Mouse (Mus musculus) spleen, postnatal 10 days (tissue): ENCODE results near the gene Tbc1d16.
A peak's percentile ranks its signal among the peaks of the same experiment; 100 is the strongest.

Source experiments
- DNase-seq, 2 experiments: peaks; one replicate each; pipeline ENCODE4 v3.0.0; 2021 to 2022; ENCODE audit warnings: low spot score in 2 of 2

The Tbc1d16 gene

GRCm38 (mm10) chr11:119207986-119208385, 20.3 kb downstream of the Tbc1d16 start:
- no peak for DNase-seq

GRCm38 (mm10) chr11:119206562-119206961, 21.7 kb downstream of the Tbc1d16 start:
- peak; percentile 48 to 73 for DNase-seq

GRCm38 (mm10) chr11:119205738-119206137, 22.6 kb downstream of the Tbc1d16 start:
- DNase-seq, result no peak

DNA sequence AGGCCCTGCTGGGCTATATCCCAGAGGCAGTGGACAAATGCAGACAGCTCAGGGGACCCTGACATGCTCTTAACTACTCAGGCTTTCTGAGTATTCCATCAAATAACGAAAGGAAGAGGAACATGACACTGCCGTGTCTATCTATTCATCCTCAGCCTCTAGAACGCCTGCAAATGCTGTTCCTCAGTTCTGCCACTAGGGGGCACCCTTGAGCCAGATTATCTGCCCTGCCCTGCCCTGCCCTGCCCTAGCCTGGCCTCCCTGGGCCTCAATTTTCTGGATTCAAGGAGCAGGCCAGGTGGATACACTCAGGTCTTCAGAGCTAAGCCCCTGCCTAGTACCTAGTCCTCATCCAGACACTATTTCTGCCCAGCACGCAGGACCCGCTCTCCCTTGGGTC, 24.9 kb downstream of the Tbc1d16 start:
- peak in 1 of 2 experiments; percentile 62 for DNase-seq

DNA sequence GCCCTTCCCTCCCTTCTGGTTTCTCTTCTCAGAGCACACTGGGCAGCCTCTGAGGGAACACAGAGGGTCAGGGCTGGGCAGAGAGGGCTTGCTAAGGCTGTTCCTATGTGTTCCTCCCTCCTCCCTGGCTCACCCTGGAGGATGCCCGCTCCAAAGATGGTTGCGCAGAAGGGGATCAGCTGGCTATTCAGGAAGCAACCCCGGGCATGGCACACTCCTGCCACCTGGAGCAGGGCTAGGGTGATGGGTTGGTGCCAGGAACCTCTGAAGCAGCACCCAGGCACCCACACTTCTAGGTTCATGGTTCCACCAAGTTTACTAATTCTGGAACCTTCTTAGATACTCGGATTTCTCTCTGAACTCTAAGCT, 29.1 kb downstream of the Tbc1d16 start:
- DNase-seq, result no peak

GRCm38 (mm10) chr11:119198564-119199232, 29.6 kb downstream of the Tbc1d16 start:
- peak in 1 of 2 experiments; percentile 60 for DNase-seq

GRCm38 (mm10) chr11:119197618-119198563, 30.4 kb downstream of the Tbc1d16 start:
- no peak for DNase-seq

DNA sequence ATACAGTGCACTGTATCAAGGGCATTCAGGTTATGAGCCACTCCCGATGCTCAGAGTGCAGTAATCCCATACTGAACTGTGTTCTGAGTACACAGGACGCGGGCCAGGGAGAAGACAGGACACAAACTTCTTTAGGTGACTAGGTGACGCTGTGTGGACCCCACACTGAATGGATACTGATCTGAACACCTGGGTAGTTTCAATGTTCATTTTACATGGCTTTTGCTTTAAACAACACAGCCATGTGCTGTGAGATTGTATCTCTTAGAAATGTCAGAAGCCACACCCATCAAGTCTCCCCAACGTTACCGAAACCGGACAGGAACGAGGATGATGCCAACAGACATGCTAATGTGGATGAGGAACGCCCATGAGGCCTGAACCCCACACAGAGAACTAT, 35.7 kb downstream of the Tbc1d16 start:
- no peak for DNase-seq

DNA sequence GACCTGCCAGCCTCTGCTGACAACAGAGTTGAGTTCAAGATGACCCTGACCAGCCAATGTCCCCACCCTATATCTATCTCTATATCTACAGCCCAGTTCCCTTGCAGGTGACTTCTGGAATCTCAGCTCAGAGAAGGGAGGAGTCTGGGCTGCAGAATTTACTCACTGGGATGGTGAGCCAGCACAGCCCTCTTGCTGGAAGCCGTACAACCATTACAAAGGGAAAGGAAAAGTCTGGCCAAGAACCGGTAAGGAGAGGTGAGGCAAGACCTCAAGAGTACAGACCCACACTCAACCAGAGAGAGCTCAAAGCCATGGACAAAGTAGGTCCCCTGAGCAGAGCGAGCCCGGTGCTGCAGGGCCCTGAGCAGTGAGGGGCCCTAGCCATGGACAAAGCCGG, 36.1 kb downstream of the Tbc1d16 start:
- no peak for DNase-seq

GRCm38 (mm10) chr11:119191606-119192081, 36.7 kb downstream of the Tbc1d16 start:
- peak in 1 of 2 experiments; percentile 35 for DNase-seq

DNA sequence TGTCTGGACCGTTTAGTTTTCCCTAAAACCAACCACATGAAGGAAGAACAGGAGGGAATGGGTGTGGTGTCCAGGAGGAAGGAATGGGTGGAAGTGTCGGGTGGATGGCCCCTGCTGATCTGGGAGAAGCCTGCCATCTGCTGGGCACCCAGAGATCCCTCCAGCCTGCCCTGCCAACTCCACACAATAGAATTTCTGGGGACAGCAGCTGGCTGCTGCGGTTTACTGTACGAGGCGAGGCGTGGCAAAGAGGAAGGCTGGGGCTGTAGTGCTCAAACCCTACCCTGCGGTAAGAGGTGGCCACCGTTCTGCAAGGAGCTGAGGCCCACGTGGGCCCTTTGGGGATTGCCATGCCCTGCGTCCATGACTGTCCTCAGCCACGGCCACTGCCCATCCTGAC, 37.8 kb downstream of the Tbc1d16 start:
- peak; percentile 26 to 70 for DNase-seq

GRCm38 (mm10) chr11:119189319-119189718, 39.0 kb downstream of the Tbc1d16 start:
- DNase-seq, result no peak

DNA sequence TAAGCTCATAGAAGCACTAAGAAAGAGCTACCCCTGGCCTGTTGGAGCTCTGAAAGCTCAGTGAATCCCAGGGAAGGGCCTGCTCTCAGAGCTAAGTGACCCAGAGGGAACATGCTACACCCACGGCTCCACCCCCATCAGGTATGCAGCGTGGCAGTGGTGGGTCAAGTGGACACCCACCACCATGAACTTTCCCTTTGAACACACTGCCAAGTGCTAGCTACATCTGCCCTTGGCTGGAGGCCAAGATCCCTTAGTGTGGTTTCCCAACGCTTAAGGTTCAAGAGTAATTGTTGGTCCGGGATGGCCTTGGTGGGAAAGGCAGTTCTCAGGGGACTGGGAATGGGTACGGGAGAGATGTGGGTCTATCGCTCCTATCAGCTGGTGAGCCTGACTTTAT, 39.9 kb downstream of the Tbc1d16 start:
- DNase-seq, result no peak

- no peak for DNase-seq
Observed at GRCm38 (mm10) chr11:119187800-119188197, 40.5 kb downstream of the Tbc1d16 start.

- peak; percentile 43 to 77 for DNase-seq
Observed at GRCm38 (mm10) chr11:119186989-119187799, 41.1 kb downstream of the Tbc1d16 start.

DNA sequence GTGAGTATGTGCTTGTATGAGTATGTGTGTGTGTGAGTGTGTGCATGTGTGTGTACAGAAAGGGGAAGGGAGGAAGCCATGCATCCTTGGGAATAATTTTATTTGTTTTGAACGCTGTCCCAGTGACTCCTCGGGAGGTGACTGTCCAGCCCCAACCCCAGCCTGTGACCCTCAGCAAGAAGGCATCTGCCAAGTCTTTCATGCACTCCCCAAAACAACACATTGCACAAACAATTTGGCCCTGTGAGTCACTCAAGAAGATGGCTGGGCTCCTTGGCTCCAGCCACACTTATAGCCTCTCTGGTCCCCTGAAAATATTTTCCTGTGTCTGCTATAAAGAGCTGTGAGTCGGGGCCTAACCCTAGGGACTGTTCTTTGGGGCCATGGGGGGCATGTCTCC, 41.9 kb downstream of the Tbc1d16 start:
- DNase-seq, result no peak

DNA sequence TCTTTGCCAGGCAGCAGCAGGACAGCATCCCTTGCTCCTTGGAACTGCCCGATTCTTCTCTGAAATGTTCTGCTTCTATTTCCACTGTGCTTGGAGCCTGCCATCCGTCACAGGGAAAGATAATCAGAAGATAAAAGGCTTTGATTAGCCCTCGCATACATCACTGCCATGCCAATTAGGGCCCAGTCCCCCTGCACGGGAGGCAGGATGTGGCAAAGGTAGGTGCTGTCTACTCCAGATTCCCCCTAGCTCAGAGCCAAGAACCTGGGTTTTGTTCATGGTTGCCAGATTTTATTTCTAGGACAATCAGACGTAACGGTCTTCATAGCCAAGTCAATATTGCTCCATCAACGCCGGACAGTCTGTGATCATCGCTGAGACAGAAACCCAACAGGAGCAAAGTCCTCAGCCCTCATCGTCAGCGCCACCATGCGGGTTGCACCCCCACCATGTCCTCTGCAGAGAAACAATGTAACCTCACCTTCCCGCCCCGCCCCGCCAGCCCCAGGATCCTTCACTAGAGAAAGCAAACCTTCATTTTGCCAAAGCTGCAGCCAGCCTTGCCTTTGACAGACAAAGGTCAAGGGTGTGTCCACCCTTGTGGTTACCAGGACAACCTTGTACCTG, 44.5 kb downstream of the Tbc1d16 start:
- no peak for DNase-seq

GRCm38 (mm10) chr11:119181861-119182395, 46.4 kb downstream of the Tbc1d16 start:
- DNase-seq, result no peak

DNA sequence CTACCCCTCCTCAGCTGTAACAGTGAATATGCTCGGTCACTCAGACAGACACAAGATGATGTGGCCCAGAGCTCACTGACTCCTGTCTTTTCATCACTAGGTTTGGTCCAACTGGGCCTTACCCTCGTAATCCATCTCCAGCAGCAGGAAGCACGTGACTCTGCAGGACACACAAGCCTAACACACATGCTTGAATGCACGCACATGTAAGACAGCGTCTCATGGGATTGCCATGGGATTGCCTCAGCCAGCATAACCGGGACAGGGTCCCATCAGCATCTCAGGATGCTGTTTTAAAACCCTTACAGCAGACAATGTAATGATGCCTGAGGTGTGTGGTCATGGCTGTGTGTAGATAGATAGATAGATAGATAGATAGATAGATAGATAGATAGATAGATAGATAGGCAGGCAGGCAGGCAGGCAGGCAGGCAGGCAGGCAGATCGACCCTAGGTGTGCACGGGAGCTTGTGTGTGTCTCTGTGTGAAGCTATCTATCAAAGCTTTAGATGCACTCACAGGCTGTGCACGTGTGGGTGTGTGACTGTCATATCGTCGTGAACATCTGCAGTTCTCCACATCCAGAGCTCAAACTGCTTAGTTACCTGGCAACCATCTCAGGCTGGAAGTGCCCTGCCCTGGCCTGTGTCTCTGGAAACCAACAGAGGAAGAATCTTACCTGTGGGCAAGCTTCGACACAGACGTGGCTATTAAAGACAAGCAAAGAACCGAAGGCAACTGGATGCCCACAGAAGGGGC, 47.3 kb downstream of the Tbc1d16 start:
- DNase-seq, result no peak

DNA sequence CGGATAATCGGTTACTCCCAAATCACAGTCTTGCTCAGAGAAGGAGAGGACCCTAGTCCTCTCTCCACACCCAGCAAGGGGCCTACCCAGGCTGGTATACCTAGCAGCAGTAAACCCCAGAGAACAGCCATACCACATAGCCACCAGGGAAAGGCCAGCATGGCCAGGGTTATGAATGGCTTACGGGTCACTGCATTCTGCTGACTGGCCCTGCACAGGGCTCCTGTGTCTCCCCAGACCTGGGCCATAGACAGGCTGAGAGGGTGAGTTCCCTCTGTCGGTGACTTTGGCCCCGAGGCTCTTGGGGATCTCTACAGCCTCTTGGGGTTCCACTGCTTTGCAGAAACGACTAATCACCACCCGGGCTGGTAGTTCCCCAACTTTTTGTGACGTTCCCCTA, 50.0 kb downstream of the Tbc1d16 start:
- DNase-seq, result no peak
